Mouse (Mus musculus): ENCODE results near the gene Cdh6. TPM values are rescaled to one million over a fixed set of nuclear protein-coding genes. Genes with fewer than 3 reads are reported as not detected.
A peak's percentile ranks its signal among the peaks of the same experiment; 100 is the strongest.

Cdh6 gene
- 23.1 and 24.2 TPM in 2 replicates for total RNA-seq (2021)
- long read RNA-seq, experiment 1, full-length matches to known transcripts = 6 of 16 reads
- long read RNA-seq, experiment 1, partial matches to known transcripts = 3 of 16 reads
- long read RNA-seq, experiment 1, other reads (novel, unspliced or antisense) = 7 of 16 reads
- long read RNA-seq, experiment 2, full-length matches to known transcripts = 3 of 8 reads
- long read RNA-seq, experiment 2, partial matches to known transcripts = 2 of 8 reads
- long read RNA-seq, experiment 2, other reads (novel, unspliced or antisense) = 3 of 8 reads

DNA sequence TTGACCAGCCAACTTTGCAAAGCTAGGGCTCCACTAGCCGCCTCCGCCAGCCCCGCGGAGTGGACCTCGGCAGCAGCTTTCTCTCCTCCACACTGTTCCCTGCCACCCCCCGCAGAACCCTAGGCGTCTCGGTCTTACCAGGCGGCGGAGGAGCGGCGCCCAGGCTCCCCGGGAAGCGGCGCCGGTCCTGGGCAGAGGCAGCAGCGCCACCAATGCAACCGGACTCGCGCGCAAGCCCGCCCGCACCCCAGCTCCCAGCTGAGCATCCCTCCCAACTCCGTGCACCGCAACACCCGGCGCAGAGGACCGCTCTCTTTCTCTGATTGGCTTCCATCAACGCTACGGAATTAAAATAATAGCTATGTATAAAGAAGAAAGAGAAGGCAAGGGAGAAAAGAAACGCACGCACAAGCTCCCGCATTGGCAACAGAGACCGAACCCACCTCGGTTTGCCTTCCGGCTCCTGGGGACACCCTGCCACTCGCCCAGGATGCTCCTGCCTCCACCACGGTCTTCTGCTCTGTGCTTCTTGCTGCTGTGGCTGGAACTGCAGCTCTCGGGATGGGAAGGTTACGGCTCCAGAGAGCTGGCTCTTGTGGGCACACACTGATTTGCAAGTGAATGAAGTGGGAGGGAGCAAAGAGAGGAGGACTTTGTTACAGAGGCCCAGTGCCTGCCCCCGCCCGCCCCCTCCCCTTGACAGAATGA, at the start of gene Cdh6:
Cdh6 (minus strand) TSS at position 605 of the 708 bp plus-strand sequence.
- peak; percentile 79 for DNase-seq

DNA sequence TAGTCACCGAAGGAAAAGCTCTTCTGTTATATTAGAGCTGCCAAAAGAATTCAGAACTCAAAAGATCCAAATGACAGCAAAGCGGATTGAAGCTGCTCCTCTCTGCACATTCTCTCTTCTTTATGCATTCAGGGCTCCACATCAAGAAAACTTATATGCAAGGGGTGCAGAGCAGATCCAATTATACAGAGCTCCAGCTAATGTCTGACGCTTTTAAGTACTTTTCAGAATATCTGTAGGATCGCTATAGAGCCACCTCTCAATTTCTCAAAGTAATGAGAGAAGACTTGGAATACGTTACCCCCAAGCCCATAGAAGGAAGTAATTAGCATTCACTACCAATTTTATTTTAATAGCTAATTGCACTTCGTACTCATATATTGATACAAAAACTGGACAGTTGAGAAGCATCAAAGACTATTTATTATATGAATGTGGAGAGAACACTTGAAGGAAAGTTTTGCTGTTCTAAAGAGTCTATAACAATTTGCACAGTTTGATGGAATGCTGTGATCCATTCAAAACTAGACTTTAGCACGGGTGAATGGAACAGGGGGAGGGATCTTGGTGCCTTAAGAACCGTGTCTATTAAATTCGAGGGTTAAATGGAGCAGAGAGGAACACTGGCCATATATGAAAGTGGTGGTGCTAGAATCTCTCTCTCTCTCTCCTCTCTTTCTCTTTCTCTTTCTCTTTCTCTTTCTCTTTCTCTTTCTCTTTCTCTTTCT, 46.4 kb upstream of the Cdh6 start:
- DNase-seq = no peak

- DNase-seq = no peak
Measured at GRCm38 (mm10) chr15:13217800-13218199, 44.3 kb upstream of the Cdh6 start.

DNA sequence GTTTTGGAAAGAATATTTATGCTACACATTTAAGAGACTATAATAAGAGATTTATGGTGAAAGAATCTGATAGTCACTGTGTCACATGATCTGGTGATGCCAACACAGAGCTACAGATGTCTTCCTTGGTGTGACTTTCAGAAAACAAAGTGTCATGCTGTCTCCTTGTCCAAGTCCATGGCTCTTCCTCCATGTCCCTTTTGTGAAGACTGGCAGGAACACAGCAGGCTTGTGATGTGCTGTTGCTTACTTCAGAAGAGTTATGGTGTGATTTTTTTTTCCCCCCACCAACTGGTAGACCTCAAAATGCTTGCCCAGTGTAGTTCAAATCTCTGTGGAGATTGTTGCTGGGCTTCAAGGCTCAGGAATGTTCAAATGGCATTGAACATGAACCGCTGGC, 43.7 kb upstream of the Cdh6 start:
- no peak for DNase-seq

DNA sequence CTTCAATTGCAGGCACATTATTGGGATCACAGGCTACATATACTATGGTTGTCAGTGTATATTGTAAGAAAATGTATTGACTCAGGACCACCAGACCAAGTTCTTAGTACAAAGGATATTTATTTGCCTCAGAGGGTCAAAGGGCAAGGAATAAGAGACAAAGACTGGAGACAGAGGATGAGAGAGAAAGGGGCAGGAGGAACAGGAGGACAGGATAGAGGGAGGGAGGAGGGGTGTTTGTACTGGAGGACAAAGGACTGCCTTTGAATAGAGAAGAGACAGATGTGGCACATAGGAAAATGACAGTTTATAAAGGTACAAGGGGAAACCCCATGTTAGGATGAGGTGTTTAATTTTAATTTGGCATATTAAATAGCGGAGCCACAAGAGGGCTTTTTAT, 39.5 kb upstream of the Cdh6 start:
- no peak for DNase-seq

GRCm38 (mm10) chr15:13212027-13212685, 38.7 kb upstream of the Cdh6 start:
- no peak for DNase-seq

GRCm38 (mm10) chr15:13210186-13210585, 36.7 kb upstream of the Cdh6 start:
- DNase-seq = no peak

- no peak for DNase-seq
Measured at GRCm38 (mm10) chr15:13208716-13209115, 35.2 kb upstream of the Cdh6 start.

- no peak for DNase-seq
Measured at GRCm38 (mm10) chr15:13196237-13196636, 22.8 kb upstream of the Cdh6 start.

DNA sequence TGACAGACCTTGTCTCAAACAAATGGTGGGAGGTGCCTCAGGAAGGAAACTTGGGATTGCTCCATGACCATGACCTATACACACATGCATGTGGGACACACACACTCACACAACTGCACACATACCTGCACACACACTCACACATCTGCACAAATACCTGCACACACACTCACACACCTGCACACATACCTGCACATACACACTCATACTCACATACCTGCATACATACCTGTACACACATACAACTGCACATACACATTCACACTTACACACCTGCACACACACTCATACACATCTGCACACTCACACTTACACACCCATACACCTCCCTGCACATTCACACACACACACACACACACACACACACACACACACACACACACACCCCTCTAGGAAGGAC, 20.6 kb upstream of the Cdh6 start:
- no peak for DNase-seq

DNA sequence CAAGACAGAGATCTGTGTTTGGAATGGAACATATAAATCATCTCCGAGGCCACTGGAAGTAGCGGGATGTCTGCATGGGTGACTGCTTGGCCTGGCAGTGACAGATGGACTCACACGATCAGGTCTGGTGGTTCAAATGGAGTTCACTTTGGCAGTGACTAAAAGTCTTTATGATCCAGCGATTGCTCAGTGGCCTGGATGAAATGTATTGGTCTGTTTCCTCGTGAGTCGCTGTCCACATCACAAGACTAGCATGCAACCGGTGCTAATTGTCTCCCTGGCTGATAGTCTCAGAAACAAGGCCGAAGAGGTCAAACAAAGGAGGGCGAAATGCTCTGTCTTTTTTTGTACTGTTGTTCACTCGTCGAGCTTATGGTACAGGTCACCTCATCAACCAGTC, 19.6 kb upstream of the Cdh6 start:
- no peak for DNase-seq

GRCm38 (mm10) chr15:13183661-13184060, 10.2 kb upstream of the Cdh6 start:
- DNase-seq = no peak

GRCm38 (mm10) chr15:13181430-13181829, 8.0 kb upstream of the Cdh6 start:
- no peak for DNase-seq

- DNase-seq = no peak
Measured at GRCm38 (mm10) chr15:13181014-13181413, 7.5 kb upstream of the Cdh6 start.

- peak; percentile 26 for DNase-seq
Measured at GRCm38 (mm10) chr15:13175978-13176377, 2.5 kb upstream of the Cdh6 start.

DNA sequence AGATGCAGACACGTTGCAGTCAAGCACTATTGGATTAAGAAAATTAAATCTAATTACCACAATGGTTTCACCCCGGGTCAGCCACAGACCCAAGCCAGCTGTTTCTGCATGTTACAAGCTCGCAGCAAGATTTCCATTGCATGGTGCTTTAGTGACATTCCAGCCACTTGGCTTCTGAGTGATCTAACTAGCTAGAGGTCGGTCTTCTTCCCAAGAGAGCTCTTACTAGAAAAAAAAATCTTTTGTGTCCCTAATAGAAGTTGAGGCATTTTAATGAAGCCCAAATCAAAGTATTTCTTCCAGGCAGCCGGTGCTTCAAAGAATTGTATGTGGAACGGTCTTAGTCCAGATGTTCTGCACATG, 1.1 kb upstream of the Cdh6 start:
- DNase-seq = no peak

GRCm38 (mm10) chr15:13173840-13174617, 554 bp upstream of the Cdh6 start:
- no peak for DNase-seq

GRCm38 (mm10) chr15:13172365-13173070, 957 bp downstream of the Cdh6 start:
- DNase-seq = peak; percentile 40

DNA sequence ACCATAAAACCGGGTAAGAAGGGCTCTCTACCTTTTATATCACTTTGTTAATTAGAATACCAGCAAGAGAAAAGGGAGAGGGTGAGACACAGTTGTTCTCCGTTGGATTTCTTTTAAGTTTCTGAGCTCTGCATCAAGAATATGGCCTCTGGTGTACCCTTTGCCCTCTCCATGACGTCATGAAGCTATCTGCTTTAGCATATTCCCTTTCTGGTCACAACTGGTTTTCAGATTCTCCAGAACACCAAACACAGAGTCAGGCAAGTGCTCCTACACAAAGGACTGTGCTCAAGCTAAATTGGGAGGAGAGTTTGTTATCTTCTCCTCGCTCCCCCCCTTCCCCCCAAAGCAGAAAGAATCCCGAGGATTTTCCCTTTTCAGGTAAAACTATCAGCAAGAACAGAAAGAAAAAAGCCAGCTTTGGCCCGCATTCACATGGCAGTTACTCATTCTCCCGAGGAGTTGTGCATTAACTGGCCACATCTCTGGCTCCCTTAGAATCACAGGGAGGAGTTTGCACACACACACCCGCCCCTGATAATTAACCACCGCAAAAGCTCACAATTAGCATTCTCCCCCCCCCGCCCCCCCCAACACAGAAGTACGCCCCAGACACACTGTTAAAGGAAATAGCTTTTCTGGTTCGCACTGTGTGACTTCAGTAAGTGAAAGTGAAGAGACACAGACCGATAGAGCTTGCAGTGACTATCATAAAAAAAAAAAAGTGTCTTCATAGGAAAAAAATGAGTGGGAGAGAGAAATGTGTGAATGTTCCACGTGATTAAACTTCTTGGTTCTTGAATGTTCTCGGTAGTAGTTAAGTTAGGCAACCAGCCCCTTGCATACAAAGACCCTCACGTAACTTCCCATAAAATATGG, 1.8 kb downstream of the Cdh6 start:
- DNase-seq = no peak
